Mouse (Mus musculus) midbrain, embryonic 11.5 days (tissue): ENCODE results near the gene Hoxc6. TPM values are rescaled to one million over a fixed set of nuclear protein-coding genes. Genes with fewer than 3 reads are reported as not detected.
A peak's percentile ranks its signal among the peaks of the same experiment; 100 is the strongest.

Source experiments
- ATAC-seq: fragments of 200-750 bp; cut with Nextera tagmentation; 2 replicates; pipeline ENCODE4 v1.8.0; 2017; ENCODE audit warnings: moderate TSS enrichment, moderate library complexity; ENCODE audit not compliant: low FRiP score
- DNase-seq: peaks from one replicate; pipeline ENCODE4 v3.0.0; 2015; ENCODE audit warnings: low spot score; ENCODE audit errors: missing footprints
- H3K27ac ChIP-seq: fragments of 300-500 bp; sonication (generic); 2 replicates; pipeline ENCODE4 v1.5.1; 2014; ENCODE audit warnings: low read depth, low read length
- H3K27me3 ChIP-seq: fragments of 300-500 bp; sonication (generic); 2 replicates; pipeline ENCODE4 v1.6.1; 2014; ENCODE audit warnings: mild to moderate bottlenecking, low read length, moderate library complexity, mixed read lengths; ENCODE audit not compliant: control insufficient read depth, insufficient read depth
- H3K36me3 ChIP-seq: fragments of 300-500 bp; sonication (generic); 2 replicates; pipeline ENCODE4 v1.6.1; 2014; ENCODE audit warnings: mild to moderate bottlenecking, low read length, moderate library complexity, mixed read lengths; ENCODE audit not compliant: control insufficient read depth, insufficient read depth
- H3K4me1 ChIP-seq: fragments of 300-500 bp; sonication (generic); 2 replicates; pipeline ENCODE4 v1.6.1; 2014; ENCODE audit warnings: low read length; ENCODE audit not compliant: control insufficient read depth, insufficient read depth
- H3K4me2 ChIP-seq: fragments of 300-500 bp; sonication (generic); 2 replicates; pipeline ENCODE4 v1.6.1; 2014; ENCODE audit warnings: mild to moderate bottlenecking, moderate library complexity
- H3K4me3 ChIP-seq: fragments of 300-500 bp; sonication (generic); 2 replicates; pipeline ENCODE4 v1.5.1; 2014; ENCODE audit warnings: low read depth, low read length
- H3K9ac ChIP-seq: fragments of 300-500 bp; sonication (generic); 2 replicates; pipeline ENCODE4 v1.6.1; 2014; ENCODE audit warnings: low read length
- H3K9me3 ChIP-seq: fragments of 300-500 bp; sonication (generic); 2 replicates; pipeline ENCODE4 v1.6.1; 2016; ENCODE audit warnings: low read length; ENCODE audit not compliant: control insufficient read depth
- whole genome bisulfite sequencing: fragments of 180-500 bp; shearing (Covaris S2); extraction: QIAGEN DNeasy Blood & Tissue Kit; methylation state at CpG from one replicate; pipeline ENCODE4 v1.1.7; 2014; 5-methylcytosine and 5-hydroxymethylcytosine counted together
- microRNA counts: library from miRNA; unstranded; fragments of <30 nt; microRNA quantifications from one replicate; lab custom pipeline; 2015
- microRNA-seq: library from miRNA; unstranded; fragments of <30 nt; microRNA quantifications from one replicate; pipeline ENCODE4, GENCODE M21; 2017
- polyA plus RNA-seq: library from polyadenylated mRNA; unstranded; fragments of >200 nt; fragmentation: Nextera tagmentation; extraction: Ambion mirVana; gene quantifications from 2 replicates; pipeline ENCODE4 v1.2.1, GENCODE M21; 2014

The Hoxc6 gene
- polyA plus RNA-seq, 1 experiment from 2014 or later, result not detected

DNA sequence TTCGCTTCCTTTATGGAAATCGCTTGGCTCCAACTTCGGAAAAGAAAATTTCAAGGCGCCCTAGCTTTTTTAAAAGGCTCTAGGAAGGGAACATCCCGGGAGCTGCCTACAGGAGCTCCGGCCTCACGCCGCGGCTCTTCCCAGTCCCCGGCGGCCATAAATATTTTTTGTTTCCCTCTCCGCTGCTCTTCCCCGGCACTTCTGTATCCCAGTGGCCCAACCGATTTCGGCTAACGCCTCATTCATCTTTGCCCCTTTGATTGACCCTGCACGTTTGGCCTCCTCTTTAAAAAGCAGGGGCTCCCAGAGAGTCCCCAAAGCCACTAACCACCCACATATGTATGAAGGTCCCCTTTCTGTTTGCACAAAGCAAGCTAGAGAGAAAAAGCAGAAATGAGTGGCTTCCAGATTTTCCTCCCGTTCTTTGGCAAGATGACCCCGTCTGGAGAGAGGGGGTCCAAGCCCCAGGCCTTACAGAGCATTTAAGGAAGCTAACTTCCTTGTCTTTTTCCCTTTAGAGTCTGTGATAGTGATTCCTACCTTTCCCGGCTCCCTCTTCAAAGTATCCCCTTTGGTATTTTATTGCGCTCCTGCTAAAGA, 61.4 kb downstream of the Hoxc6 start:
- H3K4me3 ChIP-seq, result no peak overlapping the region
- no peak overlapping the region for H3K4me2 ChIP-seq
- ATAC-seq, result no peak
- H3K9ac ChIP-seq, result no peak overlapping the region
- no peaks in the 10 kb centered on the region for H3K9me3 ChIP-seq
- under 1% methylated on average over 21 of the region's 21 CpGs for WGBS
- DNase-seq, result peak; percentile 95
- 0 out of 2 replicates have a peak, but pooled peaks cover 2% of the 10 kb centered on the region for H3K4me1 ChIP-seq
- no peaks in the 10 kb centered on the region for H3K36me3 ChIP-seq
- peaks cover 95% of the 10 kb centered on the region for H3K27me3 ChIP-seq
- no peak overlapping the region for H3K27ac ChIP-seq

DNA sequence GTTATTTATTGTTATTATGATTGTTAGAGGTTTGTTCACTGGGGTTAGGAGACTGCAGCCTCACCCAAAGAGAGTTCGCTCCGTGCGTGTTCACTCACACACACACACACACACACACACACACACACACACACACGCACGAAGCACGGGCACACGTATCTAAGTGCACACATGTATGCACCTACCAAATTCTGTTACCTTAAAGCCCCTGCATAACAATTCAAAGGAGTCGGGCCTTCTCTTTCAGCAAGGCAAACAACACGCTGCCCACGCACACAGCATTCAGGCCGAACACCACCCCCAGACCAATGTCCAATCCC, 61.9 kb downstream of the Hoxc6 start:
- Histone ChIP-seq H3K9ac (no peak overlapping the region), H3K4me3 (no peak overlapping the region), H3K36me3 (no peaks in the 10 kb centered on the region), H3K27ac (no peak overlapping the region), H3K4me1 (0 out of 2 replicates have a peak, but pooled peaks cover 2% of the 10 kb centered on the region), H3K9me3 (no peaks in the 10 kb centered on the region), H3K27me3 (peaks cover 94% of the 10 kb centered on the region), H3K4me2 (no peak overlapping the region)
- peak; percentile 97 for DNase-seq
- no peak for ATAC-seq
- WGBS, result 3% methylated on average over 11 of the region's 11 CpGs

DNA sequence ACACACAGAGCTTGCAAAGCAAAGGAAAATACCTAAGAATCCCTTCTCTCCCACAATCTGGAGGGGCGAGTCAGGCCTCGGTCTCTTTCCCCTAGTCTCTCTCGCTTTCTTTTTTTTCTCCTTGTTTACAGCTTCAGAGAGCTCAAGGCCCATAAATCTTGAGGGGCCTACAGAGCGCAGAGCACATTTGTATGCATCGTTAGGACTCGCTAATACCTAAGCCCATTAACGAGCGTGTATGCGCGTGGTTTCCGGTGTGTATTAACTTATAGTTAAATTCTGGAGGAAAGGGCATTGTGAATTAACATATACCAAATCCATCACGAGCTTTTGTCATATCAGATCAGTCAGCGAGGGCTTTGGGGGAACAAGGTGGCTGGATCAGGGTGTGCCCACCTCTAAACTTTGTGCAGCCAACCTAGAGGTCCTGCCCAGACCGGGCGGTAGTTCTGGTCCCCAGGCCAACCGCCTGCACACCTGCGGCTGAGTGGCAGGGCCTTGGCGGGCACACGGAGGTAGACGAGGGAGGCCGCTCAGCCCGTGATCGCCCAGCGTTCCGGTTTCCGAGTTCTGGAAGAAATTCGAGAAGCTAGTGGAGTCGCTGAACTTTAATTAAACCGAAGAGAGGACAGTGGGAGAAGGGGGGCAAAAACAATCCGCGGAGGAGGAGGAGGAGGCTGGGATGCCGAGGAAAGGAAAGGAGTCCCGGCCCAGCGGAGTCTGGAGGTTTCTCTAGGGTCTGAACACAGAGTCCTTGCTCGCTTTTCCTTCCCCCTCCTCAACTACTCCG, 62.5 kb downstream of the Hoxc6 start:
- ATAC-seq (no peak), DNase-seq (peak; percentile 97)
- Histone ChIP-seq H3K4me2 (no peak overlapping the region), H3K9ac (no peak overlapping the region), H3K27me3 (peaks cover 94% of the 10 kb centered on the region), H3K4me1 (0 out of 2 replicates have a peak, but pooled peaks cover 2% of the 10 kb centered on the region), H3K27ac (no peak overlapping the region), H3K36me3 (no peaks in the 10 kb centered on the region), H3K9me3 (no peaks in the 10 kb centered on the region), H3K4me3 (no peak overlapping the region)
- 1% methylated on average over 36 of the region's 36 CpGs for WGBS

DNA sequence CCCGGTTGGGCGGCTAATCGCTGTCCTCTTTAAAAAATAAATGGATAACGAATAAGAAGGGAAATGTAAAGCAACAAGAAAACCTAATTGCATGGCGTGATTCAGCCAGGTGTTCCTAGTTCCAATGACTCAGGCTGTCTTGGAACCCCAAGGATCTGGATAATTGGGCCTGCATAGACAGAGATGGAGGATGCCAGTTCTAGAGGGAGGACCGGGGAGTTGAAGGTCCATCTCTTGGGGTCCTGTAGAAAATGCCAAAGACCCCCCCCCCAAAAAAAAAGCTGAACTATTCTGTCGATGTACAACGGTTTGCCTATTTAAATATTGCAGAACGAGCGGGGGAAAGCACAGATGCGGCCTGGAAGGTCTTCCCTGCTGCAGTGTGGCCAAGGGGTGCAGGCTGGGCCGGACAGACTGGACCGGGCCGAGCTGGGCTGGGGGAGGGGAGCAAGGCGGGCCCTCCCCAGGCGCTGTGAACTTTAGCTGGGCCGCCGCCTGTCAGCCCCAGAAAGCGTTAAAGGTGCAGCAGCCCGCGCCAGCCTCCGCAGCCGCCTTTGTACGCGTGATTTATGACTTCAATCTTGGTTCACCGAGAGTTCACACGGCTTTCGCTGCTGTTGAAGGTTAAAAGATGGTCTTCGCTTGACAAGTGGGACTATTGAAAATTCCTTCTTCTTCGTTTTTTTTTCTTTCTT, 63.2 kb downstream of the Hoxc6 start:
- Histone ChIP-seq H3K4me3 (no peak overlapping the region), H3K4me1 (0 out of 2 replicates have a peak, but pooled peaks cover 2% of the 10 kb centered on the region), H3K9me3 (no peaks in the 10 kb centered on the region), H3K36me3 (no peaks in the 10 kb centered on the region), H3K4me2 (no peak overlapping the region), H3K27me3 (peaks cover 95% of the 10 kb centered on the region), H3K9ac (no peak overlapping the region), H3K27ac (no peak overlapping the region)
- no peak for ATAC-seq
- DNase-seq, result no peak
- WGBS, result 2% methylated on average over 27 of the region's 30 CpGs

MicroRNAs within 50 kb of the gene (microRNA counts, 519-probe panel; counts per million panel counts)
- not detected for microRNA mmu-miR-615-3p (lab: Ali Mortazavi, UCI)
- microRNA mmu-miR-615-5p (lab: Ali Mortazavi, UCI), result not detected

Small RNAs within 50 kb of the gene (microRNA-seq; reads per million reads assigned to microRNA genes)
- gene Mir196a-2 (not detected), gene Mir615 (9.9 reads per million, percentile 30 among the genes with 10 or more reads in this experiment)

Other genes starting within 250 kb of the Hoxc6 start
- 0.11 and 0.15 TPM in 2 replicates for gene Hoxc13, start 77.2 kb upstream of the Hoxc6 start, polyA plus RNA-seq
- gene Hoxc12, start 61.5 kb upstream of the Hoxc6 start, polyA plus RNA-seq, result not detected in 2 replicates
- not detected in 2 replicates for gene Hoxc11, start 43.8 kb upstream of the Hoxc6 start, polyA plus RNA-seq
- not detected in 2 replicates for gene Hoxc10, start 31.5 kb upstream of the Hoxc6 start, polyA plus RNA-seq
- gene Hoxc5, start 30.8 kb upstream of the Hoxc6 start, polyA plus RNA-seq, result not detected in 2 replicates
- not detected in 2 replicates for gene Hoxc9, start 21.8 kb upstream of the Hoxc6 start, polyA plus RNA-seq
- not detected in 2 replicates for gene Hoxc8, start 7.7 kb upstream of the Hoxc6 start, polyA plus RNA-seq
- not detected in 2 replicates for gene Hoxc4, start 20.7 kb downstream of the Hoxc6 start, polyA plus RNA-seq
- gene Smug1, start 168.8 kb downstream of the Hoxc6 start, polyA plus RNA-seq, result 26.5 and 27.2 TPM in 2 replicates
- gene Cbx5, start 241.6 kb downstream of the Hoxc6 start, polyA plus RNA-seq, result 206 and 218 TPM in 2 replicates
- 1,348 and 1,391 TPM in 2 replicates for gene Hnrnpa1, start 242.2 kb downstream of the Hoxc6 start, polyA plus RNA-seq